Mouse (Mus musculus): ENCODE data around the gene L2hgdh.
"Not testable (repeated sequence)": the region's sequence is repeated elsewhere in the genome, so short reads cannot be mapped to it uniquely, and the experiment has no call there.

L2hgdh gene

GRCm38 (mm10) chr12:69674176-69674575 lies 50.5 kb downstream of the L2hgdh start:
- no peak for DNase-seq (ENCODE audit: low spot score in 2 of 2)

GRCm38 (mm10) chr12:69666721-69667120 lies 58.0 kb downstream of the L2hgdh start:
- DNase-seq (ENCODE audit: low spot score in 2 of 2), result peak in 1 of 2 experiments; percentile 3

- DNase-seq (ENCODE audit: low spot score in 2 of 2), result no peak
These were observed 63.0 kb downstream of the L2hgdh start for GRCm38 (mm10) chr12:69661658-69662057.

GRCm38 (mm10) chr12:69653973-69654372 lies 70.7 kb downstream of the L2hgdh start:
- not testable (repeated sequence) for DNase-seq (ENCODE audit: low spot score in 2 of 2)

- no peak for DNase-seq (ENCODE audit: low spot score in 2 of 2)
These were observed 75.2 kb downstream of the L2hgdh start for GRCm38 (mm10) chr12:69649511-69649910.

GRCm38 (mm10) chr12:69645821-69646616 lies 78.7 kb downstream of the L2hgdh start:
- no peak for DNase-seq (ENCODE audit: low spot score in 2 of 2)

- DNase-seq (ENCODE audit: low spot score in 2 of 2), result no peak
These were observed 79.8 kb downstream of the L2hgdh start for GRCm38 (mm10) chr12:69644877-69645276.

- DNase-seq (ENCODE audit: low spot score in 2 of 2), result no peak
These were observed 81.8 kb downstream of the L2hgdh start for GRCm38 (mm10) chr12:69642877-69643276.
